Mouse (Mus musculus) layer of hippocampus, postnatal 25 days (tissue): Measurements from ENCODE around the gene Wbp11. TPM values are rescaled to one million over a fixed set of nuclear protein-coding genes. Genes with fewer than 3 reads are reported as not detected.

Experiments
- microRNA-seq, 2 experiments: library from miRNA; unstranded; fragments of <30 nt; microRNA quantifications; one replicate each; pipeline ENCODE4 v1.2.0; 2021
- total RNA-seq, 2 experiments: library from RNA; stranded (reverse); gene quantifications; 2 replicates each; pipeline ENCODE4 v1.2.3; 2021

Gene Wbp11
- total RNA-seq, 2 experiments from 2014 or later, result 138 to 141 TPM

Small RNA genes within 50 kb of the gene (microRNA-seq; reads per million reads assigned to microRNA genes)
- gene Gm44364, result 0 reads per million in 2 experiments

Other genes with a start within 250 kb of the Wbp11 start
- gene Plbd1, start 166.3 kb downstream of the Wbp11 start, total RNA-seq, result under 1 TPM in 1 of 2 experiments, not detected in 1; 0.27 TPM
- under 1 TPM; 0.56 to 0.79 TPM for gene Gucy2c, start 46.5 kb downstream of the Wbp11 start, total RNA-seq
- gene Hist4h4, start 23.8 kb downstream of the Wbp11 start, total RNA-seq, result 10 to 100 TPM; 11.6 to 12.4 TPM
- 10 to 100 TPM; 80.0 to 81.9 TPM for gene H2afj, start 20.0 kb downstream of the Wbp11 start, total RNA-seq
- gene BC049715, start 607 bp downstream of the Wbp11 start, total RNA-seq, result 1 to 10 TPM; 2.0 to 3.0 TPM
- gene Smco3, start 7.2 kb upstream of the Wbp11 start, total RNA-seq, result 10 to 100 TPM in 1 of 2 experiments, 1 to 10 TPM in 1; 5.2 to 10.5 TPM
- gene Art4, start 29.5 kb upstream of the Wbp11 start, total RNA-seq, result not detected
- 10 to 100 TPM; 18.6 to 25.4 TPM for gene Mgp, start 47.6 kb upstream of the Wbp11 start, total RNA-seq
- gene Erp27, start 93.9 kb upstream of the Wbp11 start, total RNA-seq, result under 1 TPM; 0.52 to 0.85 TPM
- gene Pde6h, start 95.6 kb upstream of the Wbp11 start, total RNA-seq, result 1 to 10 TPM; 1.2 TPM
- 10 to 100 TPM in 1 of 2 experiments, 1 to 10 TPM in 1; 8.8 to 11.3 TPM for gene Arhgdib, start 113.7 kb upstream of the Wbp11 start, total RNA-seq